Mouse (Mus musculus): ENCODE results near the gene Mansc1. TPM values are rescaled to one million over a fixed set of nuclear protein-coding genes. Genes with fewer than 3 reads are reported as not detected.
A peak's percentile ranks its signal among the peaks of the same experiment; 100 is the strongest.

Gene Mansc1
- polyA plus RNA-seq, 1 experiment from 2014 or later: 7.6 TPM

DNA sequence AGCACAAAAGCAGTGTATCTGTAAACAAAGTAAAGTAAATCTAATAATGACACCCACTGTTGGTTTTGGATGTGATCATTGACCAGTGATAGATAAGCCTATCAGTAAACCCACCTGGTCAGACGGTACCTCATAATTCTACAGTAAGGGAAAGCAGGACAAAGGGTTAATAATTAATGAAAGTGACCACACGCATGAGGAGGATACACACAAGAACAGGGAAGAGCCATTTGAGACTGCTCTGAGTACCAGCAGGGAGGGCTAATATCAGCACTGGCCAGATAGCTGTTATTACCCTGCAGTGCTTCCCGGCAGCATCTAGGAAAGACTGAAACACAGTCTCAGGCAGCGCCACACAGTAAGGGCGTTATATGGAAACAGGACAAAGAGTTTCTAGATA, 32.3 kb upstream of the Mansc1 start:
- ATAC-seq: peak; percentile 73
- Histone ChIP-seq H3K27ac (ENCODE audit: low read length) (no peak overlapping the region), H3K4me1 (ENCODE audit: control insufficient read depth, insufficient read depth, low read length) (0 out of 2 replicates have a peak, but pooled peaks cover 8% of the 10 kb centered on the region), H3K9ac (ENCODE audit: low read depth, low read length) (no peak overlapping the region), H3K9me3 (ENCODE audit: control insufficient read depth, low read length) (no peaks in the 10 kb centered on the region), H3K36me3 (ENCODE audit: control insufficient read depth, insufficient read depth, low read length) (no peaks in the 10 kb centered on the region), H3K4me3 (ENCODE audit: low read length) (no peak overlapping the region), H3K27me3 (replicated peaks; ENCODE audit: control insufficient read depth, insufficient read depth, low read length) (no peaks in the 10 kb centered on the region), H3K4me2 (ENCODE audit: low read depth, low read length) (no peak overlapping the region)
- 48% methylated on average over 5 of the region's 5 CpGs for WGBS

DNA sequence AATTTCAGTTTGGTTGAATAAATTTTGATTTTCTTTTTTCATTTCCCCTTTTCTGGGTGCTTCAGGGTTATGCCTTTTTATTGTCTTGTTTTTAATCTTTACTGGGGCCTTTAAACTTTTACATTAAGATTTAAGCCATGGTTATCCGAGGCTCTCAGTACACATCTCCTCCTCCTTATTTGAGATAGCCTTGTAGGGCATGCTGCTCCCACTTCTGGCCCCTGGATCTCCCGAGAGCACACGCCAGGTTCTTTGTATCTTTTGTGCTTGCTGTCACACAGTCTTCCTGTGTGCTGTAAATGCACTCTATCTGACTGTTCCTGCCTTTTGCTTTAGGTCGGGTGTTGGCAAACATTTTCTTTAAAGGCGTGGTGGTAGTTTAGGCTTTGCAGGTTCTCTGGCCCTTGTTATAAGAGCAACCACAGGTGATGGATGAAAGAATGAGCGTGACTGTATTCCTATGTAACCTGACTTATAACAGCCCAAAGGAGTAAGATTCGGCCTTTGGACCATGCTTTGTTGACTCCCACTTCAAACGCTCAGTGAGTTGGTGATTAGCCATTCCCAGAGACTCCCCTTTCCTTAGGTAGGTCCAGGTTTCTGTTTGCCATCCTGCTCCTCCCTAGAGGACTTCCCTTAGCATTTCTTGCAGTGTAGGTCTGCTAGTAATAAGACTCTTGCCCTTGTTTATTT, 28.6 kb upstream of the Mansc1 start:
- H3K36me3 ChIP-seq (ENCODE audit: control insufficient read depth, insufficient read depth, low read length): no peaks in the 10 kb centered on the region
- no peak overlapping the region for H3K4me2 ChIP-seq (ENCODE audit: low read depth, low read length)
- H3K9ac ChIP-seq (ENCODE audit: low read depth, low read length): no peak overlapping the region
- 57% methylated on average over 8 of the region's 8 CpGs for WGBS
- no peaks in the 10 kb centered on the region for H3K27me3 ChIP-seq (replicated peaks; ENCODE audit: control insufficient read depth, insufficient read depth, low read length)
- H3K9me3 ChIP-seq (ENCODE audit: control insufficient read depth, low read length): no peaks in the 10 kb centered on the region
- H3K4me3 ChIP-seq (ENCODE audit: low read length): no peak overlapping the region
- peak overlapping the region; percentile 67 for H3K27ac ChIP-seq (ENCODE audit: low read length)
- peak; percentile 81 for ATAC-seq
- 0 out of 2 replicates have a peak, but pooled peaks cover 10% of the 10 kb centered on the region for H3K4me1 ChIP-seq (ENCODE audit: control insufficient read depth, insufficient read depth, low read length)

DNA sequence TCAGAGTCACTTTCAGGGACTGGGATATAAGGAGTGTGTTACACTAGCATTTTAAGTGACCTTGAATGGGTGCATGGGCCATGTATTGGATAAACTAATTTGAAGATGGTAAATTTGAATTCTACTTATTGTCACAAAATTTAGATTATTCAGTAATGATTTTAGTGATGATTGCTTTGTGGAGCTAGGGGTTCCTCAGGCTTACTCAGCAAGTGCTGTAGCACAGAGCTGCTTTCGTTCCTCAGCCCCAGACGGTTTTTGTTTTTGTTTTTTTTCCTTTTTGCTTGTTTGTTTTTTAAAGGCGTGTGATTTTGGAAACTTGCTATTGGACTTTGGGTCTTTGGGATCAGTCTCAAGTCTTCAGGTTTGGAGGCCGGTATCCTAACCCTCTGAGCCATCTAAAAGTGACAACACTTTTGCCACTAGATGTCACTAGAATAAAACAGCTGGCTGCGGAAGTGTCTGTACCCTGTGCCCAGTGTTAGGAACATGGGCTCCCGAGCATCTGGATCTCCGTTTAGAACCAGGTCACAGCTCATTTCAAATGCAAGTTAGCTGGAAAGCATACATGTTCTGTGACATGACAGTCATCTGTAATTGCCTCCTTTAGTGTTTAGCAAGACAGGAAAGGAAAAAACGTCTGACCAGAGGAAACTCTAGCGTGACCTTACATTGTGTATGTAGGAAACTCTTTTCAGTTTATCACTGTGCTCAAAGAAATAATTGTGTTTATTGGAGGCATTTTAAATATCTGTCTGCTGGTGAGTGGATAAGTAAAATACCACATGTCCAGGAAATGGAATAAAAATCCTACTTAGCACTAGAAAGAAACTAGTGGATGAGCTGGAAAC, 27.0 kb upstream of the Mansc1 start:
- Histone ChIP-seq H3K27ac (ENCODE audit: low read length) (no peak overlapping the region), H3K27me3 (replicated peaks; ENCODE audit: control insufficient read depth, insufficient read depth, low read length) (no peaks in the 10 kb centered on the region), H3K4me2 (ENCODE audit: low read depth, low read length) (no peak overlapping the region), H3K4me3 (ENCODE audit: low read length) (no peak overlapping the region), H3K9me3 (ENCODE audit: control insufficient read depth, low read length) (no peaks in the 10 kb centered on the region), H3K36me3 (ENCODE audit: control insufficient read depth, insufficient read depth, low read length) (no peaks in the 10 kb centered on the region), H3K9ac (ENCODE audit: low read depth, low read length) (no peak overlapping the region), H3K4me1 (ENCODE audit: control insufficient read depth, insufficient read depth, low read length) (0 out of 2 replicates have a peak, but pooled peaks cover 8% of the 10 kb centered on the region)
- WGBS: 16% methylated on average over 9 of the region's 9 CpGs
- ATAC-seq: peak; percentile 76

DNA sequence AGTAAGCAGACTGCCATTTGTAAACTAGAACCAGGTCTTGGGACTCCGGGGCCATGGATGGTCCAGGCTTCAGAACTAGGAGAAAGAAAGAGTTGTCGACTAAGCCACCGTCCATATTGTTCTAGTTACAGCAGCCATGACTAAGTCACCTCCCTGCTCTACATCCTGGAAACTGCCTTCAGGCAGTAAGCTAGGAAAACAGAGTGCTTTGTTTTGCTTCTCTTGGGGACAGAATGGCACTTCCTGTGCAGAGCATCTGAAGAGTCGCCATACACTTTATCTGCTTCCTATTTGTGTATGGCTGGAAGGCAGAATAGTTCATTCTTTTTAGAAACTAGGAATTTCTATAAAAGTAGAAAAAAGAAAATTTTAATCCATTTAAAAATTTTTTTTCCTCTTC, 24.2 kb upstream of the Mansc1 start:
- no peak overlapping the region for H3K27ac ChIP-seq (ENCODE audit: low read length)
- H3K27me3 ChIP-seq (replicated peaks; ENCODE audit: control insufficient read depth, insufficient read depth, low read length): no peaks in the 10 kb centered on the region

DNA sequence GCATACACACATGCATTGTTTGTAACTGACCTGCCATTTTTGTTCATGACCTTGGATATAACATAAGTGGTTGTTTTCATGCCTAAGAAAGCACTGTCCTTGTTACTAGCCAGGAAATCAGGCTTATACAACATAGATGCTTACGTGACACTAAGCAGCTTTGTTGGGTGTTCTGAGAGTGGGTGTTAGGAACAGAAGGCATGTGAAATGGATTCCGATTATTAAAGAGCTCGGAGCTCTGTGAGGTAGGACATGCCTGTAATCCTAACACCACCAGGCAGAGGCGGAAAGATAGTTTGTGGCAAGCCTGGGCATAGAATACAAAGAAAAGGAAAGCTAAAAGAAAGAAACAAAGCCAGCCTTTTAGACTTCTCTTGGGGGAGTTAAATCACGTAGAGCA, 16.1 kb upstream of the Mansc1 start:
- WGBS: 81% methylated on average over 5 of the region's 5 CpGs
- Histone ChIP-seq H3K36me3 (ENCODE audit: control insufficient read depth, insufficient read depth, low read length) (no peaks in the 10 kb centered on the region), H3K27ac (ENCODE audit: low read length) (no peak overlapping the region), H3K4me2 (ENCODE audit: low read depth, low read length) (no peak overlapping the region), H3K27me3 (replicated peaks; ENCODE audit: control insufficient read depth, insufficient read depth, low read length) (no peaks in the 10 kb centered on the region), H3K9me3 (ENCODE audit: control insufficient read depth, low read length) (no peaks in the 10 kb centered on the region), H3K4me1 (ENCODE audit: control insufficient read depth, insufficient read depth, low read length) (peaks cover 4% of the 10 kb centered on the region; the same call in 1 of the 2 replicates), H3K9ac (ENCODE audit: low read depth, low read length) (no peak overlapping the region), H3K4me3 (ENCODE audit: low read length) (no peak overlapping the region)
- no peak for ATAC-seq

More for the DNA sequence above, 24.2 kb upstream of the Mansc1 start:
- H3K4me3 ChIP-seq (ENCODE audit: low read length): no peak overlapping the region
- no peaks in the 10 kb centered on the region for H3K9me3 ChIP-seq (ENCODE audit: control insufficient read depth, low read length)
- H3K4me2 ChIP-seq (ENCODE audit: low read depth, low read length): no peak overlapping the region
- 0 out of 2 replicates have a peak, but pooled peaks cover 8% of the 10 kb centered on the region for H3K4me1 ChIP-seq (ENCODE audit: control insufficient read depth, insufficient read depth, low read length)
- 71% methylated on average over 4 of the region's 4 CpGs for WGBS
- no peak overlapping the region for H3K9ac ChIP-seq (ENCODE audit: low read depth, low read length)
- ATAC-seq: no peak
- no peaks in the 10 kb centered on the region for H3K36me3 ChIP-seq (ENCODE audit: control insufficient read depth, insufficient read depth, low read length)

DNA sequence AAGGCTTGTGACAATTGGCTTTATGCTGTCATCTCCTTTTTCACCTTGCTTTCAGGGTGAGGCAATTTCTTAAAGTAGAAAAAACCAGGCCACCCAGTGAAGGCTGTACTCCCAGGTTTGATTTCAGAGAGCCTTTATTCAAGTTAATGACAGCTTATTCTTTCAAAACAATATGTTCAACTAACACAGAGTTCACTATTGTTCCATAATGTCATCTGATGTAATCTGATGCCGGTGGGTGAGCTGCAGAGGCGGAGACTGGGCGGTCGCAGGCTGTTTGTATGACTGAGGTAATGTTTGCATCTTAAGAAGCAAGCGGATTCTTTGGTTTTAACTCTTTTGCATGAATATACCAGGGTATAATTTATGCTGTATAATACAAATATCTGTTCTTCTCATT, 15.3 kb upstream of the Mansc1 start:
- H3K9me3 ChIP-seq (ENCODE audit: control insufficient read depth, low read length): no peaks in the 10 kb centered on the region
- H3K4me1 ChIP-seq (ENCODE audit: control insufficient read depth, insufficient read depth, low read length): peaks cover 4% of the 10 kb centered on the region; the same call in 1 of the 2 replicates
- H3K4me3 ChIP-seq (ENCODE audit: low read length): no peak overlapping the region
- no peak overlapping the region for H3K4me2 ChIP-seq (ENCODE audit: low read depth, low read length)
- H3K27me3 ChIP-seq (replicated peaks; ENCODE audit: control insufficient read depth, insufficient read depth, low read length): no peaks in the 10 kb centered on the region
- no peak overlapping the region for H3K9ac ChIP-seq (ENCODE audit: low read depth, low read length)
- H3K27ac ChIP-seq (ENCODE audit: low read length): no peak overlapping the region
- no peaks in the 10 kb centered on the region for H3K36me3 ChIP-seq (ENCODE audit: control insufficient read depth, insufficient read depth, low read length)
- WGBS: 30% methylated on average over 5 of the region's 5 CpGs
- no peak for ATAC-seq

DNA sequence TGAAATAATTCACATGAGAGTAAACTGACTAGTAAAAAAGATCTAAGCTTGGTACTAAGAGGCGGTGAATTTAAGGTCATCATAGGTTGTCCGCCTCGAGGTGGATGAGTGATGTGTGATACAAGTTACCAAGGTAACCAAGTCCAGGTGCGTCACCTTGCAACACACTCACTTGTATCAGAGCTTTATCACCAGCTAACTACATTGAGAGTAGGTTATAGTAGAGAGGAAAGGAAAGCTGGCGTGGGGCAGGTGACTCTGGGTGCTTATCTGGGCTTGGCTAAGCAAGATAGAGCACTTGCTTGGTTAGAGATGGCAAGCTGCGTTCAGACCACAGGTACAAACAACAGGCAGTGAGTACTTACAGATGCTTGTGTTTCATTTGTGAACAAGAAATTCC, 14.5 kb upstream of the Mansc1 start:
- Histone ChIP-seq H3K4me1 (ENCODE audit: control insufficient read depth, insufficient read depth, low read length) (peaks cover 4% of the 10 kb centered on the region; the same call in 1 of the 2 replicates), H3K4me3 (ENCODE audit: low read length) (no peak overlapping the region), H3K4me2 (ENCODE audit: low read depth, low read length) (no peak overlapping the region), H3K36me3 (ENCODE audit: control insufficient read depth, insufficient read depth, low read length) (no peaks in the 10 kb centered on the region), H3K27me3 (replicated peaks; ENCODE audit: control insufficient read depth, insufficient read depth, low read length) (no peaks in the 10 kb centered on the region), H3K27ac (ENCODE audit: low read length) (no peak overlapping the region), H3K9me3 (ENCODE audit: control insufficient read depth, low read length) (no peaks in the 10 kb centered on the region), H3K9ac (ENCODE audit: low read depth, low read length) (no peak overlapping the region)
- WGBS: 76% methylated on average over 6 of the region's 6 CpGs
- peak; percentile 55 for ATAC-seq

DNA sequence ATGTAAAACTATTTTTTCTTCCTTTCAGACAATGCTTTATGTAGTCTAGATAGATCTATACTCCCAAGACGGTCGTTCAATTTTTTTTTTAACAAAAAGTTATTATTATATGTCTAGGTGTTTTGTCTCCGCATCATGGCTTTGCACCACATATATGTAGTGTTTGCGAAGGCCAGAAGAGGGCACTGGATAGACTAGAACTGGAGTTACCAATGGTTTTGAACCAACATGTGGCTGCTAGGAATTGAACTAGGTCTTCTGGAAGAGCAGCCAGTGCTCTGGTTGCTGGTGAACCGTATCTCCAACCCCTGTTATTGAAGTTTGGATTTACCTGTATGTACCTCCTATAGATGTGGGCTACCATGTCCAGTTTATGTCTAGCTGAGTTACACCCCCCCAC, 11.0 kb upstream of the Mansc1 start:
- Histone ChIP-seq H3K9ac (ENCODE audit: low read depth, low read length) (no peak overlapping the region), H3K36me3 (ENCODE audit: control insufficient read depth, insufficient read depth, low read length) (no peaks in the 10 kb centered on the region), H3K9me3 (ENCODE audit: control insufficient read depth, low read length) (no peaks in the 10 kb centered on the region), H3K27ac (ENCODE audit: low read length) (no peak overlapping the region), H3K27me3 (replicated peaks; ENCODE audit: control insufficient read depth, insufficient read depth, low read length) (no peaks in the 10 kb centered on the region), H3K4me3 (ENCODE audit: low read length) (no peak overlapping the region), H3K4me1 (ENCODE audit: control insufficient read depth, insufficient read depth, low read length) (peaks cover 4% of the 10 kb centered on the region; the same call in 1 of the 2 replicates), H3K4me2 (ENCODE audit: low read depth, low read length) (no peak overlapping the region)
- 93% methylated on average over 5 of the region's 5 CpGs for WGBS
- ATAC-seq: no peak

DNA sequence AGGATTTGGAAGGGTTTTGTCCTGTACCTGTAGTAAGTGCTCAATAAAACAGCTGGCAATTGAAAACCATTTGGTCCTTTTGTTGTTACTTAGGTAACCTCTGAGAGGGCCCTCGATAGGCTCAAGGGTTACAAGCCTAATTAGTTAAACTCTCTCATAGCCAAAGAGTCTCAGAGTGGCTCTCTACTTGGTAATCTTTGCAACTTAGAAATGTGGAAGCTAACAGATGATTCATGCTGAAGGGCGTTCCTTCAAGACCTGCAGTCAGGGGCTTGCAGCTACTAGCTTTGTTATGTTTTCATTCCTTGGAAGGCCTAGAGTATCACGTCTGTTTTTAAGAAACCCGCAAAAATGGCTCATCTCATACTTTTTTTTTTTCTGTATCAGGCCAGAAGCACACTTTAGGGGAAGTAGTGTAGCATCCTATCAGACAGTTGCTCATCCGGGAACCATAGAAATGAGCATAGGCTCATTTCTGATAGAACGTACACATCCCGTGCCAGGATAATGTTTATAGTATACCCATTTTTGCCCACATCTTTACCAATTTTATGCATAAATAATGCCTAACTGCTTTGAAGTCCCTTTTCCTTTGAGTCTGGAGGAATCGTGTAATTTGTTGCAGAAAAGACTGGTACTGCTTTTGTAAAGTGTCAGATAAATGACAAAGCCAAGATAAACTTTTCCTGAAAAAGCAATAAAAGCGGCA, 9.6 kb upstream of the Mansc1 start:
- Histone ChIP-seq H3K4me2 (ENCODE audit: low read depth, low read length) (peak overlapping the region; percentile 85), H3K9me3 (ENCODE audit: control insufficient read depth, low read length) (no peaks in the 10 kb centered on the region), H3K36me3 (ENCODE audit: control insufficient read depth, insufficient read depth, low read length) (no peaks in the 10 kb centered on the region), H3K27ac (ENCODE audit: low read length) (no peak overlapping the region), H3K9ac (ENCODE audit: low read depth, low read length) (peak overlapping the region; percentile 92; the same call in 1 of the 2 replicates), H3K4me3 (ENCODE audit: low read length) (peak overlapping the region; percentile 96), H3K27me3 (replicated peaks; ENCODE audit: control insufficient read depth, insufficient read depth, low read length) (no peaks in the 10 kb centered on the region), H3K4me1 (ENCODE audit: control insufficient read depth, insufficient read depth, low read length) (no peaks in the 10 kb centered on the region)
- no peak for ATAC-seq
- WGBS: 65% methylated on average over 9 of the region's 9 CpGs
